Mouse (Mus musculus) myocyte (in vitro differentiated cells): Measurements from ENCODE around the gene Ctf2.

Experiments used
- CEBPB ChIP-seq: IDR thresholded peaks from 2 replicates; pipeline ENCODE4 v1.6.1; 2011; ENCODE audit warnings: mild to moderate bottlenecking, moderate library complexity; ENCODE audit not compliant: poor library complexity, insufficient read depth, severe bottlenecking
- E2F4 ChIP-seq: IDR thresholded peaks from one replicate; pipeline ENCODE4 v1.6.1; 2011; ENCODE audit warnings: mild to moderate bottlenecking, control low read depth, moderate library complexity; ENCODE audit not compliant: insufficient read depth
- MAX ChIP-seq: IDR thresholded peaks from one replicate; pipeline ENCODE4 v1.6.1; 2011; ENCODE audit warnings: low read depth, mild to moderate bottlenecking, control low read depth
- MYOD1 ChIP-seq, 3 experiments: IDR thresholded peaks; one replicate each; pipeline ENCODE4 v1.6.1; 2011; ENCODE audit warnings: control low read depth in 2 of 3, low read depth in 2 of 3, mild to moderate bottlenecking in 2 of 3, moderate library complexity in 1 of 3; ENCODE audit not compliant: insufficient read length in 2 of 3, control insufficient read depth in 1 of 3
- MYOG ChIP-seq, 3 experiments: IDR thresholded peaks; one replicate each; pipeline ENCODE4 v1.6.1; 2011; ENCODE audit warnings: control low read depth in 2 of 3, low read depth in 2 of 3, mild to moderate bottlenecking in 2 of 3; ENCODE audit not compliant: insufficient read length in 2 of 3, control insufficient read depth in 1 of 3, insufficient read depth in 1 of 3
- POLR2A ChIP-seq: IDR thresholded peaks from one replicate; pipeline ENCODE4 v1.6.1; 2011; ENCODE audit warnings: low read depth, mild to moderate bottlenecking, control low read depth, moderate library complexity; ENCODE audit not compliant: insufficient read length
- POLR2AphosphoS2 ChIP-seq: IDR thresholded peaks from one replicate; pipeline ENCODE4 v1.6.1; 2011; ENCODE audit warnings: low read depth, control low read depth; ENCODE audit not compliant: insufficient read length
- REST ChIP-seq: IDR thresholded peaks from one replicate; pipeline ENCODE4 v1.6.1; 2011; ENCODE audit warnings: mild to moderate bottlenecking, control low read depth, moderate library complexity; ENCODE audit not compliant: insufficient read depth, insufficient read length
- SRF ChIP-seq: IDR thresholded peaks from one replicate; pipeline ENCODE4 v1.6.1; 2011; ENCODE audit warnings: low read depth; ENCODE audit not compliant: control insufficient read depth, insufficient read length
- TCF12 ChIP-seq: IDR thresholded peaks from one replicate; pipeline ENCODE4 v1.6.1; 2011; ENCODE audit warnings: mild to moderate bottlenecking, control low read depth; ENCODE audit not compliant: poor library complexity, insufficient read depth, severe bottlenecking
- USF1 ChIP-seq: IDR thresholded peaks from one replicate; pipeline ENCODE4 v1.6.1; 2011; ENCODE audit warnings: low read depth, mild to moderate bottlenecking, control low read depth, moderate library complexity

DNA sequence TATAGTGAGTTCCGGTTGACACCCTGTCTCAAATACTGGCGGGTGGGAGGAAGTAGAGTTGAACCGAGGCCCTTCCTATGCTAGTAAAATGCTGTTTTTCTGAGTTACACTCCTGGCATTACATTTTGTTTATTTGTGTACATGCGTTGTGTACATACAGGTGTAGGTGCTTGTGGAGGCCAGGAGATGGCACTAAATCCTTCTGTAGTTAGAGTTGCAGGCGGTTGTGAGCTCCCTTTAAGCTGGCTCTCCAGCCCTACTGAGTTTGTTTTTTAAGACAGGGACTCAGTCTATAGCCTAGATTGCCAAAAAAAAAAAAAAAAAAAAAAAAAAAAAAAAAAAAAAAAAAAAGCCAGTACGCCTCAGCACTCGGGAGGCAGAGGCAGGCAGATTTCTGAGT lies 4.1 kb downstream of the Ctf2 start:
- TF ChIP-seq POLR2A (no peak), CEBPB (no peak), MYOD1 (IDR thresholded peaks at IDR 0.05; ENCODE audit: control insufficient read depth in 1 of 3, insufficient read length in 2 of 3, low read depth in 2 of 3) (no peak), MAX (no peak), E2F4 (no peak), USF1 (no peak), SRF (no peak), TCF12 (no peak), MYOG (IDR thresholded peaks at IDR 0.05; ENCODE audit: control insufficient read depth in 1 of 3, insufficient read depth in 1 of 3, insufficient read length in 2 of 3, low read depth in 2 of 3) (no peak), REST (no peak), POLR2AphosphoS2 (no peak)
